Mouse (Mus musculus): ENCODE data around the gene Sez6l. TPM values are rescaled to one million over a fixed set of nuclear protein-coding genes. Genes with fewer than 3 reads are reported as not detected.

Sez6l gene
- polyA plus RNA-seq, 1 experiment from 2014 or later = 41.9 TPM

DNA sequence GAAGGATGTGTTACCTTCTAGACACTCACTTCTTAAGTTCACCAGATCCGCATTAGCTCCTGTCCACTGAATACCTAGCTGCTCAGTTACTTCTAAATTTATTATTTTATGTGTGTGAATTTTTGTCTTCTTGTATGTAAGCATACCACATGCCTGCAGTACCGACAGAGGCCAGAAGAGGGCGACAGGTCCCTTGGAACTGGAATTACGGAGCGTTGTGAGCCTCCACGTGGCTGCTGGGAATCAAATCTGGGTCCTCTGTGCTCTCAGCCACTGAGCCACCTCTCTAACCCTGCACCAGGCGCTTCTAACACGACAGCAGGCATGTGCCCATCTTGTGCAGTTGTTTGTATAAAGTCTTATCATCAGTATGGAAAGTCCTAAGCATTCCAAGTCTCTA lies 44.8 kb downstream of the Sez6l start:
- WGBS = 72% methylated on average over 8 of the region's 8 CpGs
- Histone ChIP-seq H3K4me3 (replicated peaks; ENCODE audit: low read length) (no peak overlapping the region), H3K4me2 (ENCODE audit: low read length) (no peak overlapping the region), H3K27ac (ENCODE audit: low read length) (no peak overlapping the region), H3K9ac (replicated peaks; ENCODE audit: low read depth, low read length) (no peak overlapping the region), H3K36me3 (ENCODE audit: control insufficient read depth, insufficient read depth) (no peaks in the 10 kb centered on the region), H3K4me1 (replicated peaks; ENCODE audit: control insufficient read depth, insufficient read depth, low read length) (peaks cover 16% of the 10 kb centered on the region), H3K27me3 (replicated peaks; ENCODE audit: control insufficient read depth, insufficient read depth, low read length) (no peaks in the 10 kb centered on the region), H3K9me3 (ENCODE audit: control insufficient read depth, low read length) (no peaks in the 10 kb centered on the region; the same call in 1 of the 2 replicates)
- no peak for ATAC-seq

DNA sequence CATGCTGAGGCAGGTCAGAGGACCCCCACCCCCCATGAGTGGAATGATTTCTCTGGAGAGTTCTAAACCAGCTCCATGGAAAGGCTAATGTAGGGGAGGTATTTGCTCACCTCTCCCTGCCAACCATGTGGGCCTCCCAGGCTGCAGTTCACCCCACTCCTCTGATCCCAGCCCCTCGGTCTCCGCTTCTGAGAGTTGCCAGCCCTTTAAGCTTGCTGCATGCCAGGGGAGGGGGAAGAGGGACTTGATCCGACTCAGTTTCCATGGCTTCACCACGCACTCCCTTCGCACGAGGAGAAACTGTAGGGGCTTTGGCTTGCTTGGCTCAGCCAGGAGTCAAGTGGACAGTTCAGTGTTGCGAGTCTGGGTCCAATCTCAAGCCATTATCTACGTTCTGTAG lies 45.9 kb downstream of the Sez6l start:
- Histone ChIP-seq H3K4me2 (ENCODE audit: low read length) (no peak overlapping the region), H3K4me1 (replicated peaks; ENCODE audit: control insufficient read depth, insufficient read depth, low read length) (peaks cover 26% of the 10 kb centered on the region), H3K27ac (ENCODE audit: low read length) (no peak overlapping the region), H3K9ac (replicated peaks; ENCODE audit: low read depth, low read length) (no peak overlapping the region), H3K36me3 (ENCODE audit: control insufficient read depth, insufficient read depth) (no peaks in the 10 kb centered on the region), H3K4me3 (replicated peaks; ENCODE audit: low read length) (no peak overlapping the region), H3K27me3 (replicated peaks; ENCODE audit: control insufficient read depth, insufficient read depth, low read length) (no peaks in the 10 kb centered on the region), H3K9me3 (ENCODE audit: control insufficient read depth, low read length) (no peaks in the 10 kb centered on the region; the same call in 1 of the 2 replicates)
- no peak for ATAC-seq
- 35% methylated on average over 8 of the region's 8 CpGs for WGBS

DNA sequence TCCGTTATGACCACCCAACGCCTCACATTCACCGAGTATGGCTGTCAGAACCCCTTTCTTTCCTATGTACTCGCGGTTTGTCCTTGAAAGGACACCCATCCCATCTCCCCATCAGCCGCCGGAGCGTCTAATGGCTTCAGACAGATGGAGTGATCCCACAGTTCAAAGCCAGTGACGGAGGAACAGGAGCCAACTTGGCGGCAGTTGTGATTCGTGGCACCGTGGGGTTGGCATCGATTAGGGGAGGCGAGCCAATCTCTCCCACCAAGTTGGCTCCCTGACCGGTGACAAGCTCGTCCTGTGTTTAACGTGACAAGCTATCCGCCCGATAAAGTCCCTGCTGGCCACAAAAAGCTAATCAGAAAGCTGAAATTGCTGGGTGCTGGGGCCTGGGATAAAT lies 50.0 kb downstream of the Sez6l start:
- ATAC-seq = peak; percentile 45
- Histone ChIP-seq H3K27me3 (replicated peaks; ENCODE audit: control insufficient read depth, insufficient read depth, low read length) (no peaks in the 10 kb centered on the region), H3K36me3 (ENCODE audit: control insufficient read depth, insufficient read depth) (no peaks in the 10 kb centered on the region), H3K4me1 (replicated peaks; ENCODE audit: control insufficient read depth, insufficient read depth, low read length) (peaks cover 31% of the 10 kb centered on the region), H3K9ac (replicated peaks; ENCODE audit: low read depth, low read length) (no peak overlapping the region), H3K27ac (ENCODE audit: low read length) (peak overlapping the region; percentile 43), H3K9me3 (ENCODE audit: control insufficient read depth, low read length) (no peaks in the 10 kb centered on the region), H3K4me3 (replicated peaks; ENCODE audit: low read length) (no peak overlapping the region), H3K4me2 (ENCODE audit: low read length) (peak overlapping the region; percentile 27)
- WGBS = 32% methylated on average over 19 of the region's 19 CpGs

DNA sequence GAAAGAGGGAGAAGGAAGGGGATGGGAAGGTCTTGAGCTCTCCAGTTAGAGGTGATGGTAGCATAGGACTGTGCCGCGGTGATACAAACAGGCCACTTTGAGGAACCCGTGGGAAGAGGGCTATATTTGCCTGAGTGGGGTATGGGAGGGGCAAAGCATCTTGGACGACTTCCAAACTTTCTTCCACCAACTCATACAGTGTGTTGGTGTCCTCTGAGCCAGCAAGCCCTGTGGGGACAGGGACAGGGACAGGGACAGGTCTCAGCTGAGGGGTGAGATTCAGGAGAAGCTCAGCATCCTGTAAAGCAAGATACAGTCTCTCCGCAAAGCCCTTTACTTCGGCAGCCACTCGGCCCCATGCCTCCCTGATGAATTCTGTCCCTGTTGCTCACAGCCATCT lies 50.5 kb downstream of the Sez6l start:
- peak; percentile 40 for ATAC-seq
- Histone ChIP-seq H3K27ac (ENCODE audit: low read length) (peak overlapping the region; percentile 43), H3K36me3 (ENCODE audit: control insufficient read depth, insufficient read depth) (no peaks in the 10 kb centered on the region), H3K4me2 (ENCODE audit: low read length) (peak overlapping the region; percentile 27; the same call in 1 of the 2 replicates), H3K9me3 (ENCODE audit: control insufficient read depth, low read length) (no peaks in the 10 kb centered on the region), H3K4me1 (replicated peaks; ENCODE audit: control insufficient read depth, insufficient read depth, low read length) (peaks cover 36% of the 10 kb centered on the region), H3K4me3 (replicated peaks; ENCODE audit: low read length) (no peak overlapping the region), H3K9ac (replicated peaks; ENCODE audit: low read depth, low read length) (no peak overlapping the region), H3K27me3 (replicated peaks; ENCODE audit: control insufficient read depth, insufficient read depth, low read length) (no peaks in the 10 kb centered on the region)
- WGBS = 46% methylated on average over 7 of the region's 7 CpGs

DNA sequence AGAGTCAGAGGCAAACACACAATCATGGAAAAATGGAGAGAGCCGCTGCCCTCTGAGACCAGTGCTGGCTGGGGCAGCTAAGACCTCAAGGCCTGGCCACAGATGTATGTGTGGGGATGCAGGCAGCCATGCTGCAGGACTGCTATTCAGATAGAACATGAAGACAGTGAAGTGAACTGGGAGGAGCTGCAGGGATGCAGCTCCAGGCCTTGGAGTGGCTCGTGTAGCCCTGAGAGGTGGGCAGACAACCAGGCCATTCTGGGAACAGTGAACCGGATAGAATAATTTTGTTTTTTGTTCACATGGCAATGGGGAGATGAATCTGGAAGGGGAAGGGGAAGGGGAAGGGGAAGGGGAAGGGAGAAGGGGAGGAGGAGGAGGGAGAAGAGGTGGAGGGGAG lies 51.0 kb downstream of the Sez6l start:
- no peak for ATAC-seq
- H3K9me3 ChIP-seq (ENCODE audit: control insufficient read depth, low read length) = no peaks in the 10 kb centered on the region
- whole genome bisulfite sequencing = 61% methylated on average over 3 of the region's 3 CpGs
- H3K4me3 ChIP-seq (replicated peaks; ENCODE audit: low read length) = no peak overlapping the region
- H3K4me2 ChIP-seq (ENCODE audit: low read length) = no peak overlapping the region
- peaks cover 37% of the 10 kb centered on the region for H3K4me1 ChIP-seq (replicated peaks; ENCODE audit: control insufficient read depth, insufficient read depth, low read length)
- no peak overlapping the region for H3K9ac ChIP-seq (replicated peaks; ENCODE audit: low read depth, low read length)
- H3K36me3 ChIP-seq (ENCODE audit: control insufficient read depth, insufficient read depth) = no peaks in the 10 kb centered on the region
- no peaks in the 10 kb centered on the region for H3K27me3 ChIP-seq (replicated peaks; ENCODE audit: control insufficient read depth, insufficient read depth, low read length)
- 0 out of 2 replicates have a peak overlapping the region, but pooled peaks have one; percentile 33 for H3K27ac ChIP-seq (ENCODE audit: low read length)

- ATAC-seq = no peak
- 73% methylated on average over 5 of the region's 5 CpGs for WGBS
- H3K27me3 ChIP-seq (replicated peaks; ENCODE audit: control insufficient read depth, insufficient read depth, low read length) = no peaks in the 10 kb centered on the region
- no peak overlapping the region for H3K9ac ChIP-seq (replicated peaks; ENCODE audit: low read depth, low read length)
- no peaks in the 10 kb centered on the region for H3K9me3 ChIP-seq (ENCODE audit: control insufficient read depth, low read length)
- H3K4me2 ChIP-seq (ENCODE audit: low read length) = no peak overlapping the region
- H3K27ac ChIP-seq (ENCODE audit: low read length) = no peak overlapping the region
- no peak overlapping the region for H3K4me3 ChIP-seq (replicated peaks; ENCODE audit: low read length)
- peaks cover 44% of the 10 kb centered on the region for H3K4me1 ChIP-seq (replicated peaks; ENCODE audit: control insufficient read depth, insufficient read depth, low read length)
- H3K36me3 ChIP-seq (ENCODE audit: control insufficient read depth, insufficient read depth) = no peaks in the 10 kb centered on the region
Observed at GRCm38 (mm10) chr5:112525271-112525670, 51.7 kb downstream of the Sez6l start.

DNA sequence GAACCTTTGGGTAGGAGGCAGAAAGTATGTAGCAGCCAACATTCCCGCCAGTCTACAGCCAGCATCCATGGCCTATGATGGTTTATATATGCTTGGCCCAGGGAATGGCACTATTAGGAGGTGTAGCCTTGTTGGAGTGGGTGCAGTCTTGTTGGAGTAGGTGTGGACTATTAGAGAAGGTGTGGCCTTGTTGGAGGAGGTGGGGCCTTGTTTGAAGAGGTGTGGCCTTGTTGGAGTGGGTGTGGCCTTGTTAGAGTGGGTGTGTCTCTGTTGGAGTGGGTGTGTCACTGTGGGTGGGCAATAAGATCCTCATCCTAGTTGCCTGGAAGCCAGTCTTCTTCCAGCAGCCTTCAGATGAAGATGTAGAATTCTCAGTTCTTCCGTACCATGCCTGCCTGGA lies 53.2 kb downstream of the Sez6l start:
- H3K4me1 ChIP-seq (replicated peaks; ENCODE audit: control insufficient read depth, insufficient read depth, low read length) = peaks cover 50% of the 10 kb centered on the region
- H3K27ac ChIP-seq (ENCODE audit: low read length) = no peak overlapping the region
- 90% methylated on average over 2 of the region's 2 CpGs for WGBS
- ATAC-seq = no peak
- no peak overlapping the region for H3K9ac ChIP-seq (replicated peaks; ENCODE audit: low read depth, low read length)
- no peaks in the 10 kb centered on the region for H3K27me3 ChIP-seq (replicated peaks; ENCODE audit: control insufficient read depth, insufficient read depth, low read length)
- no peak overlapping the region for H3K4me3 ChIP-seq (replicated peaks; ENCODE audit: low read length)
- no peaks in the 10 kb centered on the region for H3K9me3 ChIP-seq (ENCODE audit: control insufficient read depth, low read length)
- H3K36me3 ChIP-seq (ENCODE audit: control insufficient read depth, insufficient read depth) = no peaks in the 10 kb centered on the region
- H3K4me2 ChIP-seq (ENCODE audit: low read length) = no peak overlapping the region

GRCm38 (mm10) chr5:112523331-112523730 lies 53.7 kb downstream of the Sez6l start:
- WGBS = 85% methylated on average over 4 of the region's 4 CpGs
- Histone ChIP-seq H3K4me3 (replicated peaks; ENCODE audit: low read length) (no peak overlapping the region), H3K4me1 (replicated peaks; ENCODE audit: control insufficient read depth, insufficient read depth, low read length) (peaks cover 48% of the 10 kb centered on the region)

DNA sequence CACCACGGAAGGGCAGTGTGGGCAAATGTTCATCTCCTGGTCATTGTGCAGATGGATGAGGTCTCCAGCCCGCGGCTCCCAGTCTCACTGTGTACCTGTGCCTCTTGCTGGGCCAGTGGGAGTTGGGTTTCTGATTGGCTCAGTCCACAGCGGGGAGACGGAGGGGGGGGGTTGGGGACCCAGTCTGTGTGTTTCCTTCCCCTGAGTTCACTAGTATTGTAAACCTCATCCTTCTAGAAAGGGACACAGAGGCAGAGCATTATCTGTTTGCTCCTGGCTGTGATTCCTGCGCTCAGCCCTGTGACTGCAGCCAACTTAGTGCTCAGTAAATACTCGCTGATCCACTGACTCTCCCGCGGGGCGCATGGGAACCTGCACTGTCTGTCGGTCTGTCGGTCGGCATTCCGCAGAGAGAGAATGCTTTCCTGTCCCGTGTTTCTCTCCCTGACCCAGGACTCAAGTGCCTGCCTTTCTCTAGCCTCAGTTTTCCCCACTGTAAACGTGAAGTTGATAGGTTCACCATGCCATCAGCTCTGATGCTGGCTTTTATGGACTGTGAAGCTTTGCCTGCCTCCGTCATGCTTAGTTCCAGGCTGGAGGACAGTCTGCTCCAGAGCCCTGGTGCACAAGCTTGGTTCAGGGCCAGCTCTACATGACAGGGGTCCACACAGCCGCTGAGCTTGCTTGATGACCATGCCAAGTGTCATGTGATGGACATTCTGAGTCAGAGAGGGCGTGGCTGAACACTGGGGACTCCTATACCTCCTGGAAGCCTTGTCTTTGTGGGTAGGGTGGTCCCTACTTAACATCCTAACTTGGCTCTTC lies 55.1 kb downstream of the Sez6l start:
- 8% methylated on average over 19 of the region's 19 CpGs for WGBS
- Histone ChIP-seq H3K4me2 (ENCODE audit: low read length) (peak overlapping the region; percentile 21; the same call in 1 of the 2 replicates), H3K27ac (ENCODE audit: low read length) (no peak overlapping the region), H3K4me3 (replicated peaks; ENCODE audit: low read length) (no peak overlapping the region), H3K27me3 (replicated peaks; ENCODE audit: control insufficient read depth, insufficient read depth, low read length) (no peaks in the 10 kb centered on the region), H3K9me3 (ENCODE audit: control insufficient read depth, low read length) (no peaks in the 10 kb centered on the region), H3K9ac (replicated peaks; ENCODE audit: low read depth, low read length) (0 out of 2 replicates have a peak overlapping the region, but pooled peaks have one; percentile 10), H3K4me1 (replicated peaks; ENCODE audit: control insufficient read depth, insufficient read depth, low read length) (peaks cover 42% of the 10 kb centered on the region), H3K36me3 (ENCODE audit: control insufficient read depth, insufficient read depth) (no peaks in the 10 kb centered on the region)
- no peak for ATAC-seq

More at GRCm38 (mm10) chr5:112523331-112523730, 53.7 kb downstream of the Sez6l start:
- Histone ChIP-seq H3K27me3 (replicated peaks; ENCODE audit: control insufficient read depth, insufficient read depth, low read length) (no peaks in the 10 kb centered on the region), H3K9ac (replicated peaks; ENCODE audit: low read depth, low read length) (no peak overlapping the region), H3K4me2 (ENCODE audit: low read length) (no peak overlapping the region), H3K27ac (ENCODE audit: low read length) (no peak overlapping the region), H3K9me3 (ENCODE audit: control insufficient read depth, low read length) (no peaks in the 10 kb centered on the region), H3K36me3 (ENCODE audit: control insufficient read depth, insufficient read depth) (no peaks in the 10 kb centered on the region)
- ATAC-seq = no peak
